Mouse (Mus musculus) stomach, embryonic 15.5 days (tissue): ENCODE results near the gene Gxylt2. TPM values are rescaled to one million over a fixed set of nuclear protein-coding genes. Genes with fewer than 3 reads are reported as not detected.

Experiments
- ATAC-seq: fragments of 200-750 bp; cut with Nextera tagmentation; 2 replicates; pipeline ENCODE4 v1.8.0; 2017; ENCODE audit warnings: low read depth, moderate number of reproducible peaks, moderate TSS enrichment; ENCODE audit not compliant: insufficient read depth, low FRiP score
- H3K27ac ChIP-seq: fragments of 300-500 bp; sonication (generic); 2 replicates; pipeline ENCODE4 v1.5.1; 2015; ENCODE audit warnings: mild to moderate bottlenecking, inconsistent platforms
- H3K27me3 ChIP-seq: fragments of 300-500 bp; sonication (generic); replicated peaks from 2 replicates; pipeline ENCODE4 v1.6.1; 2015; ENCODE audit warnings: inconsistent platforms
- H3K36me3 ChIP-seq: fragments of 300-500 bp; sonication (generic); 2 replicates; pipeline ENCODE4 v1.6.1; 2015; ENCODE audit warnings: inconsistent platforms
- H3K4me1 ChIP-seq: fragments of 300-500 bp; sonication (generic); 2 replicates; pipeline ENCODE4 v1.6.1; 2015; ENCODE audit warnings: inconsistent platforms
- H3K4me2 ChIP-seq: fragments of 300-500 bp; sonication (generic); 2 replicates; pipeline ENCODE4 v1.6.1; 2015; ENCODE audit warnings: mild to moderate bottlenecking, inconsistent platforms
- H3K4me3 ChIP-seq: fragments of 300-500 bp; sonication (generic); replicated peaks from 2 replicates; pipeline ENCODE4 v1.5.1; 2015; ENCODE audit warnings: inconsistent platforms
- H3K9ac ChIP-seq: fragments of 300-500 bp; sonication (generic); 2 replicates; pipeline ENCODE4 v1.6.1; 2015; ENCODE audit warnings: inconsistent platforms
- H3K9me3 ChIP-seq: fragments of 300-500 bp; sonication (generic); 2 replicates; pipeline ENCODE4 v1.6.1; 2016; ENCODE audit warnings: inconsistent platforms
- WGBS: fragments of 180-500 bp; shearing (Covaris S2); methylation state at CpG from one replicate; pipeline ENCODE4 v1.1.7; 2015; 5-methylcytosine and 5-hydroxymethylcytosine counted together
- polyA plus RNA-seq: library from polyadenylated mRNA; unstranded; fragments of >200 nt; fragmentation: Nextera tagmentation; extraction: Ambion mirVana; gene quantifications from 2 replicates; pipeline ENCODE4 v1.2.1, GENCODE M21; 2015

The Gxylt2 gene
- polyA plus RNA-seq, 1 experiment from 2014 or later = 1.6 TPM

- Histone ChIP-seq H3K4me2 (no peak overlapping the region), H3K9ac (no peak overlapping the region), H3K4me1 (no peaks in the 10 kb centered on the region), H3K4me3 (no peak overlapping the region), H3K9me3 (no peaks in the 10 kb centered on the region), H3K36me3 (no peaks in the 10 kb centered on the region), H3K27ac (no peak overlapping the region), H3K27me3 (no peaks in the 10 kb centered on the region)
- 15% methylated on average over 4 of the region's 4 CpGs for WGBS
- ATAC-seq = no peak
Observed at GRCm38 (mm10) chr6:100780421-100780820, 75.9 kb downstream of the Gxylt2 start.

GRCm38 (mm10) chr6:100781644-100782043 is 77.1 kb downstream of the Gxylt2 start:
- Histone ChIP-seq H3K36me3 (no peaks in the 10 kb centered on the region), H3K4me1 (no peaks in the 10 kb centered on the region), H3K27me3 (no peaks in the 10 kb centered on the region), H3K9ac (no peak overlapping the region), H3K4me3 (no peak overlapping the region), H3K27ac (no peak overlapping the region), H3K9me3 (no peaks in the 10 kb centered on the region), H3K4me2 (no peak overlapping the region)
- no peak for ATAC-seq
- 88% methylated on average over 6 of the region's 6 CpGs for WGBS

GRCm38 (mm10) chr6:100787726-100788125 is 83.2 kb downstream of the Gxylt2 start:
- no peaks in the 10 kb centered on the region for H3K4me1 ChIP-seq
- no peaks in the 10 kb centered on the region for H3K9me3 ChIP-seq
- H3K4me2 ChIP-seq = no peak overlapping the region
- 88% methylated on average over 1 of the region's 1 CpGs for WGBS
- no peaks in the 10 kb centered on the region for H3K27me3 ChIP-seq
- H3K27ac ChIP-seq = no peak overlapping the region
- ATAC-seq = no peak
- no peaks in the 10 kb centered on the region for H3K36me3 ChIP-seq
- H3K4me3 ChIP-seq = no peak overlapping the region
- H3K9ac ChIP-seq = no peak overlapping the region

GRCm38 (mm10) chr6:100789161-100789560 is 84.6 kb downstream of the Gxylt2 start:
- 83% methylated on average over 1 of the region's 1 CpGs for WGBS
- Histone ChIP-seq H3K9ac (no peak overlapping the region), H3K4me2 (no peak overlapping the region), H3K27me3 (no peaks in the 10 kb centered on the region), H3K4me3 (no peak overlapping the region), H3K4me1 (no peaks in the 10 kb centered on the region), H3K27ac (no peak overlapping the region), H3K9me3 (no peaks in the 10 kb centered on the region), H3K36me3 (no peaks in the 10 kb centered on the region)
- ATAC-seq = no peak

- no peaks in the 10 kb centered on the region for H3K36me3 ChIP-seq
- H3K27me3 ChIP-seq = no peaks in the 10 kb centered on the region
- 66% methylated on average over 3 of the region's 3 CpGs for WGBS
- no peak for ATAC-seq
- H3K9ac ChIP-seq = no peak overlapping the region
- no peak overlapping the region for H3K4me3 ChIP-seq
- H3K9me3 ChIP-seq = no peaks in the 10 kb centered on the region
- no peak overlapping the region for H3K27ac ChIP-seq
- H3K4me1 ChIP-seq = no peaks in the 10 kb centered on the region
- no peak overlapping the region for H3K4me2 ChIP-seq
Observed at GRCm38 (mm10) chr6:100792055-100792659, 87.6 kb downstream of the Gxylt2 start.

- 54% methylated on average over 14 of the region's 14 CpGs for WGBS
- no peak for ATAC-seq
- no peaks in the 10 kb centered on the region for H3K4me1 ChIP-seq
- no peak overlapping the region for H3K4me3 ChIP-seq
- H3K9ac ChIP-seq = no peak overlapping the region
- H3K9me3 ChIP-seq = no peaks in the 10 kb centered on the region
- no peaks in the 10 kb centered on the region for H3K27me3 ChIP-seq
- H3K36me3 ChIP-seq = no peaks in the 10 kb centered on the region
- H3K27ac ChIP-seq = no peak overlapping the region
- H3K4me2 ChIP-seq = no peak overlapping the region
Observed at GRCm38 (mm10) chr6:100792973-100793769, 88.6 kb downstream of the Gxylt2 start.

- no peak overlapping the region for H3K4me3 ChIP-seq
- no peaks in the 10 kb centered on the region for H3K9me3 ChIP-seq
- WGBS = 44% methylated on average over 6 of the region's 6 CpGs
- H3K9ac ChIP-seq = no peak overlapping the region
- no peak for ATAC-seq
- no peaks in the 10 kb centered on the region for H3K36me3 ChIP-seq
- no peaks in the 10 kb centered on the region for H3K4me1 ChIP-seq
- H3K27ac ChIP-seq = no peak overlapping the region
- no peak overlapping the region for H3K4me2 ChIP-seq
- no peaks in the 10 kb centered on the region for H3K27me3 ChIP-seq
Observed at GRCm38 (mm10) chr6:100795797-100796196, 91.3 kb downstream of the Gxylt2 start.

- H3K4me2 ChIP-seq = no peak overlapping the region
- H3K9ac ChIP-seq = no peak overlapping the region
- H3K4me1 ChIP-seq = no peaks in the 10 kb centered on the region
- H3K27ac ChIP-seq = no peak overlapping the region
- WGBS = 88% methylated on average over 6 of the region's 6 CpGs
- H3K9me3 ChIP-seq = no peaks in the 10 kb centered on the region
- H3K4me3 ChIP-seq = no peak overlapping the region
- no peak for ATAC-seq
- H3K27me3 ChIP-seq = no peaks in the 10 kb centered on the region
- H3K36me3 ChIP-seq = no peaks in the 10 kb centered on the region
Observed at GRCm38 (mm10) chr6:100799290-100799689, 94.8 kb downstream of the Gxylt2 start.

- no peak overlapping the region for H3K27ac ChIP-seq
Observed at GRCm38 (mm10) chr6:100799766-100800165, 95.2 kb downstream of the Gxylt2 start.

GRCm38 (mm10) chr6:100800497-100800955 is 96.0 kb downstream of the Gxylt2 start:
- no peaks in the 10 kb centered on the region for H3K9me3 ChIP-seq
- H3K4me1 ChIP-seq = no peaks in the 10 kb centered on the region
- H3K4me3 ChIP-seq = no peak overlapping the region
- 51% methylated on average over 10 of the region's 10 CpGs for WGBS
- no peaks in the 10 kb centered on the region for H3K36me3 ChIP-seq
- no peak overlapping the region for H3K9ac ChIP-seq
- no peak for ATAC-seq
- H3K27me3 ChIP-seq = no peaks in the 10 kb centered on the region
- no peak overlapping the region for H3K27ac ChIP-seq
- H3K4me2 ChIP-seq = no peak overlapping the region

More at GRCm38 (mm10) chr6:100799766-100800165, 95.2 kb downstream of the Gxylt2 start:
- H3K4me3 ChIP-seq = no peak overlapping the region
- no peak overlapping the region for H3K4me2 ChIP-seq
- H3K27me3 ChIP-seq = no peaks in the 10 kb centered on the region
- 90% methylated on average over 4 of the region's 4 CpGs for WGBS
- no peaks in the 10 kb centered on the region for H3K4me1 ChIP-seq
- ATAC-seq = no peak
- no peak overlapping the region for H3K9ac ChIP-seq
- H3K9me3 ChIP-seq = no peaks in the 10 kb centered on the region
- H3K36me3 ChIP-seq = no peaks in the 10 kb centered on the region

- Histone ChIP-seq H3K4me1 (no peaks in the 10 kb centered on the region), H3K36me3 (no peaks in the 10 kb centered on the region), H3K9ac (no peak overlapping the region), H3K4me3 (no peak overlapping the region), H3K9me3 (no peaks in the 10 kb centered on the region), H3K4me2 (no peak overlapping the region), H3K27ac (no peak overlapping the region), H3K27me3 (no peaks in the 10 kb centered on the region)
- ATAC-seq = no peak
- 46% methylated on average over 13 of the region's 13 CpGs for WGBS
Observed at GRCm38 (mm10) chr6:100802381-100803083, 98.0 kb downstream of the Gxylt2 start.

- ATAC-seq = no peak
Observed at GRCm38 (mm10) chr6:100803250-100803649, 98.7 kb downstream of the Gxylt2 start.

More at GRCm38 (mm10) chr6:100803250-100803649, 98.7 kb downstream of the Gxylt2 start:
- no peaks in the 10 kb centered on the region for H3K9me3 ChIP-seq
- H3K36me3 ChIP-seq = no peaks in the 10 kb centered on the region
- no peak overlapping the region for H3K27ac ChIP-seq
- no peaks in the 10 kb centered on the region for H3K27me3 ChIP-seq
- H3K4me1 ChIP-seq = no peaks in the 10 kb centered on the region
- no peak overlapping the region for H3K4me3 ChIP-seq
- no peak overlapping the region for H3K9ac ChIP-seq
- H3K4me2 ChIP-seq = no peak overlapping the region
- WGBS = 75% methylated on average over 3 of the region's 3 CpGs
